Mouse (Mus musculus): ENCODE results near the gene Hist1h4d.

GRCm38 (mm10) chr13:23592614-23593013 lies 11.2 kb downstream of the Hist1h4d start:
- no peak for TF ChIP-seq CTCF (IDR thresholded peaks at IDR 0.05; ENCODE audit: extremely low read depth, insufficient read depth, insufficient read length, insufficient replicate concordance)
- TF ChIP-seq POLR2A (IDR thresholded peaks at IDR 0.05; ENCODE audit: low read depth, low read length) = no peak

All from spleen, adult 2 months (tissue).